Mouse (Mus musculus) activated CD4-positive, CD25-positive, alpha-beta regulatory T cell, adult 9 weeks (primary cell): ENCODE data around the gene Ewsr1. TPM values are rescaled to one million over a fixed set of nuclear protein-coding genes. Genes with fewer than 3 reads are reported as not detected.

Source experiments
- polyA plus RNA-seq: library from polyadenylated mRNA; unstranded; fragments of 100-300 nt; shearing (Covaris generic); gene quantifications from one replicate; pipeline ENCODE4 v1.2.1, GENCODE M21; 2017

Gene Ewsr1
- 768 TPM for polyA plus RNA-seq

GRCm38 (mm10) chr11:5098736-5099542 lies at the start of gene Ewsr1, which contains the start of gene Rhbdd3:
TSS of gene Ewsr1 (minus strand) at chr11:5099266.
TSS of gene Rhbdd3 (plus strand) at chr11:5098926.

DNA sequence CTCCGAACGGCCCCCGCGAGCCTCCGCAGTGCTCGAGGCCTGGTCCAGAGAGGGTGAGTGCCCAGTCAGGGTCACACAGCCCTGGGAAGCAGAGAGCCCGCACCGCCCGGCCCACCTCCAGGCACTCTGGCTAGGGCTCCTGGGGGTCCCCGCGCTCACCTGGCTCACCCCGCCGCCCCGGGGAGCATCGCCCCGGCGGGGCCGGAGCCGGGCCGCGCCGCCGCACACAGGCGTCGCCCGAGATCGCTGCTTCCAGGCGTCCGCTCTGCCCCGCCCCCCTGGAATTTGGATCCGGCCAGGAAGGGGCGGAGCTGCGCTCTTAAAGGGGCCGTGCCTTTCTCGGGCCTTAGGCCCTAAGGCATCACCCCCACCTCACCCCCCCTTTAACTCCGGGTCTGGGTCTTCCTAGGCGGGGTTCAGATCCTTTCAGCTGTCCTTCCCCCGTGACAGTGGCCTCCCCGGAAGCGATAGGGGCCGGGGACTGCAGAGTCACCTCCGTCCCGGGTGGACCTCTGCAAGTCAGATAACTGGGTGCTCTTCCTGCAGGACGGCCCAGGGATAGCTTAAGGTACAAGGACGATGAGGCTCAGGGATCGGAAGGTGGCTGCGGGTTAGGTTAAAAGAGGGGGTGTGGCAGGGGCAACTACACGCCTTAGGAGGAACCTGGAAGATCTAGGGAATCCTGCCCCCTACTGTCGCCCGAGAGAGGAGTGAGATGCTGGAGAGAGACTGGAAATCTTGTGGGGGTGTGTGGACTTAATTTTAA lies 33.8 kb downstream of the Ewsr1 start, which contains the start of gene Gas2l1:
TSS of gene Gas2l1 (minus strand) at position 272 of the 766 bp plus-strand sequence.

DNA sequence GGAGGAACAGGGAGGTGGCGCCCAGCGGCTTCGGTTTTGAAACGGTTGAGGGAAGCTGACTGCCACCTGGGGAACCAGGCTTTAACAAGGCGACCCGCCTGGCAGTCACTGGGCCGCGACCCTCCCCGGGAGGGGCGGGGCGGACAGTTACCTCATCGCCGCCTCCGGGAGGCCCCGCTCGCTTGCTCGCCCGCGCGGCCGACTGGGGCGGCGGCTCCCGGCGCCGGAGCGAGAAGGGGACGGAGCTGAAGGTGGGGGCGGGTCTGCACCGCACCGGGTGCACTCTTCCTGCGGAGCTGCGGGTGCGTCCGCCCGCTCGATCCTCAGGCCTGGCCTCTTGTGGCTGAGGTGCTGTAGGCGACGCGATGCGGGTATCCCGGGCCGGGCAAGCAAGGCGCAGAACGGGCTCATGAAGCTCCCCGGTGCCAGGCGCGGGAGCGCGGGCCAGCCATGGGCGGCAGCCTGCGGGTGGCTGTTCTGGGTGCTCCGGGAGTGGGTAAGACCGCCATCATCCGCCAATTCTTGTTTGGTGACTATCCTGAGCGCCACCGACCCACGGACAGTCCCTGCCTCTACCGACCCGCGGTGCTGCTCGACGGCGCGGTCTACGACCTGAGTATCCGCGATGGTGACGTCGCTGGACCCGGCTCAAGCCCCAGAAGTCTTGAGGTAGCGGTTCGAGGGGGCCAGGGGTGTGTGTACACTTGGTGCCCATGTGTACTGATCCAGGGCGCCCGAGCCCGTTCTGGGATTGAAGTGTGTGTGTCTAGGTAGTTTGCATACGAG lies 41.0 kb downstream of the Ewsr1 start, which contains the start of gene Rasl10a:
TSS of gene Rasl10a (plus strand) at position 273 of the 786 bp plus-strand sequence.

Other genes with a start within 250 kb of the Ewsr1 start
- gene Nf2, start 249.7 kb downstream of the Ewsr1 start, polyA plus RNA-seq, result 50.3 TPM
- gene Nipsnap1, start 225.3 kb downstream of the Ewsr1 start, polyA plus RNA-seq, result 41.5 TPM
- gene Thoc5, start 203.9 kb downstream of the Ewsr1 start, polyA plus RNA-seq, result 55.9 TPM
- 5.4 TPM for gene Nefh, start 151.2 kb downstream of the Ewsr1 start, polyA plus RNA-seq
- gene Ap1b1, start 112.4 kb downstream of the Ewsr1 start, polyA plus RNA-seq, result 110 TPM
- not detected for gene Rasl10a, start 41.1 kb downstream of the Ewsr1 start, polyA plus RNA-seq
- gene Gas2l1, start 33.9 kb downstream of the Ewsr1 start, polyA plus RNA-seq, result 1.8 TPM
- 6.9 TPM for gene Rhbdd3, start 340 bp downstream of the Ewsr1 start, polyA plus RNA-seq
- gene Emid1, start 53.0 kb upstream of the Ewsr1 start, polyA plus RNA-seq, result 1.3 TPM
- gene Kremen1, start 162.3 kb upstream of the Ewsr1 start, polyA plus RNA-seq, result 2.8 TPM